Mouse (Mus musculus) ovary, adult 10 weeks (tissue): ENCODE measurements around the gene Col8a2. TPM values are rescaled to one million over a fixed set of nuclear protein-coding genes. Genes with fewer than 3 reads are reported as not detected.

Experiments used
- polyA plus RNA-seq: library from polyadenylated mRNA; stranded (reverse); fragments of 350-450 nt; fragmentation: Illumina TruSeq; extraction: RNeasy Lipid Tissue Mini Kit (QIAGEN cat#74804); gene quantifications from one replicate; pipeline ENCODE4 v1.2.3, GENCODE M21; 2014

Col8a2 gene
- polyA plus RNA-seq: 2.4 TPM

DNA sequence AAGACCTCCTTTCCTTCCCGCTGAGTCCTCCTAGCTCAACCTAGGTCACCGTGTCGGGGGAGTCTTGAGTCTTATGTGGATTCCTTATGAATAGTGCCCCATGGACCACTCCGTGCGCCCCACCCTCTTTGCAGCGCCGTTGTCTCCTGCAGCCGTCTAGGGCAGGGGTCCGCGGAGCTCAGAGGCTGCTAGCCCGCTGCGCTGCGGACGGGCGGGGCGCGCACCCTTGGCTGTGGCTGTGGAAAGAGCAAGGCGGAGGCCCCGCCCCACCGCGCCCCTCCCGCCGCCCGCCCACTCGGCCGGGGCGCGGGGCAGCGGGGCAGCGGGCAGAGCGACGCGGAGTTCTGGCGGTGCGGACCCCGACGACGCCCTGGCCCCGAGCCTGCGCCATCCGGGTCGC lies at the start of gene Col8a2:
Gene Col8a2 (plus strand): TSS at position 302 of the 400 bp plus-strand sequence.

DNA sequence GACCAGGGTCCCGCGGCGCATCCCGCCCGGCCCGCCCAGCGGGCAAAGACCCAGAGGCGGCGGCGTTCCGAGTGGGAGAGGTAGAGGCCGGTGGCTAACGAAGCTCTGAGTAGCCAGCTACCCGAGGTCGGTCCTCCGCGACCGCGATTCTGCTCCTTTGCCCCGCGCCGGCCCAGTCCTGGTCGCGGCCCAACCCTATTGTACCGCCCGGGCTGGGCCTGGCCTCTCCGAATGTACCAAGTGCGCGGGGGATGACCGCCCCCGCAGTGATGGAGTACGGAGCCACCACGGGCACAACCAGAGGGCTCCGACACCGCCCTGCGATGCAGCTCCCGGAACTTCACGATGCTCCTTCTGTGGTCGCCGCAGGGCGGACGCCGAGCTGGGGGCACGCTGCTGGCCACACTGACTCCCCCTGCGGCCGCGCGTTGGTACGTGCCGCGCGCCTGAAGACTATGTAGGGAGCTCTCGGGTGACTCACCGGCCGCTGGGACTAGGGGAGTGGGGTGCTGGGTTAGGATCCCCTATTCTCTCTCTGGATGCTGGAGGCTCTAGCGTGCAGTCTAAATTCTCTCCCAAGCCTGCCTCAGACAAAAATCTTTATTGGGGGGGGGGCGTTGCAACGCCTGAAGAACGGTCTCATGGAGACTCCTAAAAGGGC lies 30.3 kb upstream of the Col8a2 start, which contains the start of gene Map7d1:
Gene Map7d1 (minus strand): TSS at position 213 of the 661 bp plus-strand sequence.

DNA sequence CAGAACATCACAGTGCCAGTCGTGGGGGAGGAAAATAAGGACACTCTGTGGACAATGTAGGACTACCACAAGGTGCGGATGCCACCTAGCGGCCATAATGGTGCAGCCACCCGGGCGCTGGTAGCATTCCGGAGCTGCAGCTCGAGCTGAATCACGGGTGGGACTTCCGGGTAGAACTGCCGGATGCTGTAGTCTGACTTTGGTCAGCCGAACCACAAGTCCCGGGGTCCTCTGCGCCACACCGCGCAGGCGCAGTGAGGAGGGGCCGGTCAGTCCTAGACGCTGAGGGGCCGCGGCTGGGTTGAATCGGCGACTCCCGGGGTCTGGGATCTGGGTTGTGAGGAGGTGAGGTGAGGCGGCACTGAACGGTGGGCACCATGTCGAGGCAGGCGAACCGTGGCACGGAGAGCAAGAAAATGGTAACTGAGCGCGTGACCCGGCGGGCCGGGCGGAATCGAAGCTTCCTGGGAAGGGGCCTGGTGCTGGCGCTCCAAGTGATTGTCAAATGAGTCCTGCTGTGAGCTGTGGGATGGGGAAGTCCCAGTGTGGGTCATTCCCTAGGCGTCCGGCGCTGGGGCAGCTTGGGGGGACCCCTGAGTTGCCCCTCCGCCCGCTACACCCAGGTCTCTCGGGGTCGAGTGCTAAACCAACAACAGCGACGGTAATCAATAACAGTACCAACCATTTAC lies 24.3 kb upstream of the Col8a2 start, which contains the start of gene Trappc3:
Gene Trappc3 (plus strand): TSS at position 207 of the 689 bp plus-strand sequence.

DNA sequence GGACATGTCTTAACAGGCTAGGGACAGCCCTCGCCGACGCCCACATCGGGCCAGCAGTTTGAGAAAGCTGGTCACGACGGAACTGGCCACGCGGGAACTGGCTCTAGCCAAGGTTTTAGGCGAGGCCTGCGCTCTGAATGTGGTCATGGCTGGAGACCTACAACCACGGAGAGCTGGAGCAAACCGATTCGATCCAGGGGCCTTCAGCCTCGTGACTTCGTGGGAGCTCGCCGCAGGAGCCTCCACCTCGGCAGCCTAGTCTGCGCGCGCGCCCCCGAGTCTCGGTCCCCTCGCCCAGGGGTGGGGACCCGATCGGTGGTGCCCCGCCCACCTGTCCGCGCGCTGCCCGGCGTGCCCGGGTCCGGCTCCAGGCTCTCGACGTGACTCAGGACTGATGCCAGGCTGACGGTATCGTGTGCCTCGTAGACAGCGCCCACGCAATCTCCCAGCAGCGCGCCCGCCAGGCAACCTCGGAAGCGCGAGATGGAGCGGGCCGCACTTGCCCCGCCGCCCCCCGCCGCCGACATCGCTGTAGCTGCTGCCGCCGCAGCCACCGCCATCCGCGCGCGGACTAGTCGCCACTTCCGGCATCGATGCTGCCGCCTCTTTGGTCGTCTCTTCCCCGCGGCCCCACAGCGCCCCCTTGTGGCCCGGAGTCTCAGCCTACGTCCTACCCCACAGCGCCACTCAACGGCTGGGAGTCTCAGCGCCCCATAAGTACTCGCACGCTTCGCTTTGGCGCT lies 34.7 kb downstream of the Col8a2 start, which contains the start of gene Adprhl2:
Gene Adprhl2 (minus strand): TSS at position 593 of the 743 bp plus-strand sequence.

GRCm38 (mm10) chr4:126325281-126325861 lies 38.8 kb downstream of the Col8a2 start, which contains the start of gene Tekt2:
TSS of gene Tekt2 (minus strand) at chr4:126325688.

Other genes with a start within 250 kb of the Col8a2 start
- gene Mrps15, start 239.9 kb upstream of the Col8a2 start, polyA plus RNA-seq: 91.4 TPM
- 1.4 TPM for gene Oscp1, start 228.2 kb upstream of the Col8a2 start, polyA plus RNA-seq
- gene Lsm10, start 190.2 kb upstream of the Col8a2 start, polyA plus RNA-seq: 3.6 TPM
- 2.7 TPM for gene Stk40, start 182.8 kb upstream of the Col8a2 start, polyA plus RNA-seq
- not detected for gene Eva1b, start 139.0 kb upstream of the Col8a2 start, polyA plus RNA-seq
- 0.40 TPM for gene Sh3d21, start 123.3 kb upstream of the Col8a2 start, polyA plus RNA-seq
- gene Thrap3, start 84.0 kb upstream of the Col8a2 start, polyA plus RNA-seq: 292 TPM
- 1.6 TPM for gene Map7d1, start 30.4 kb upstream of the Col8a2 start, polyA plus RNA-seq
- gene Trappc3, start 24.5 kb upstream of the Col8a2 start, polyA plus RNA-seq: 27.5 TPM
- not detected for gene Adprhl2, start 34.9 kb downstream of the Col8a2 start, polyA plus RNA-seq
- not detected for gene Tekt2, start 38.9 kb downstream of the Col8a2 start, polyA plus RNA-seq
- gene Ago3, start 142.8 kb downstream of the Col8a2 start, polyA plus RNA-seq: 21.1 TPM
- gene Ago1, start 181.8 kb downstream of the Col8a2 start, polyA plus RNA-seq: 28.3 TPM
- gene Ago4, start 246.7 kb downstream of the Col8a2 start, polyA plus RNA-seq: 7.6 TPM